Mouse (Mus musculus): ENCODE data around the gene Gm10130. TPM values are rescaled to one million over a fixed set of nuclear protein-coding genes. Genes with fewer than 3 reads are reported as not detected.
"Not testable (repeated sequence)": the region's sequence is repeated elsewhere in the genome, so short reads cannot be mapped to it uniquely, and the experiment has no call there.

The Gm10130 gene
- polyA plus RNA-seq, 1 experiment = not detected

GRCm38 (mm10) chr2:150318973-150319372 is 4.5 kb upstream of the Gm10130 start:
- H3K27me3 ChIP-seq (ENCODE audit: control insufficient read depth, insufficient read depth, low read length) = no peaks in the 10 kb centered on the region
- peaks cover 1% of the 10 kb centered on the region; the same call in 1 of the 2 replicates for H3K36me3 ChIP-seq (ENCODE audit: control insufficient read depth, insufficient read depth, low read length)
- no peak for DNase-seq (ENCODE audit: low read depth in 1 of 2, low spot score in 2 of 2)
- peaks cover 5% of the 10 kb centered on the region; the same call in 1 of the 2 replicates for H3K4me1 ChIP-seq (ENCODE audit: control insufficient read depth, insufficient read depth, insufficient read length)
- 100% methylated on average over 1 of the region's 1 CpGs for WGBS
- no peak overlapping the region for H3K27ac ChIP-seq (ENCODE audit: insufficient read depth, low read length)
- H3K4me3 ChIP-seq (ENCODE audit: extremely low read depth, insufficient read depth, insufficient read length) = no peak overlapping the region
- TF ChIP-seq CTCF (IDR thresholded peaks at IDR 0.05; ENCODE audit: extremely low read depth, insufficient read depth, insufficient read length, insufficient replicate concordance) = no peak
- no peak for TF ChIP-seq POLR2A (IDR thresholded peaks at IDR 0.05; ENCODE audit: low read depth, low read length)

GRCm38 (mm10) chr2:150357136-150357535 is 33.6 kb downstream of the Gm10130 start:
- H3K27ac ChIP-seq (ENCODE audit: insufficient read depth, low read length); H3K27me3 ChIP-seq (ENCODE audit: control insufficient read depth, insufficient read depth, low read length); H3K4me3 ChIP-seq (ENCODE audit: extremely low read depth, insufficient read depth, insufficient read length); DNase-seq (ENCODE audit: low read depth in 1 of 2, low spot score in 2 of 2); H3K4me1 ChIP-seq (ENCODE audit: control insufficient read depth, insufficient read depth, insufficient read length); H3K36me3 ChIP-seq (ENCODE audit: control insufficient read depth, insufficient read depth, low read length): not testable (repeated sequence)

- not testable (repeated sequence) for H3K4me1 ChIP-seq (ENCODE audit: control insufficient read depth, insufficient read depth, insufficient read length); H3K27me3 ChIP-seq (ENCODE audit: control insufficient read depth, insufficient read depth, low read length); H3K36me3 ChIP-seq (ENCODE audit: control insufficient read depth, insufficient read depth, low read length)
- peak within 1 kb of the TSS; percentile 87 for H3K4me3 ChIP-seq (ENCODE audit: extremely low read depth, insufficient read depth, insufficient read length)
- H3K27ac ChIP-seq (ENCODE audit: insufficient read depth, low read length) = peak within 1 kb of the TSS; percentile 59
- 6% methylated on average over 17 of the region's 17 CpGs for WGBS
- DNase-seq (ENCODE audit: low read depth in 1 of 2, low spot score in 2 of 2) = peak; percentile 47 to 81
Measured at GRCm38 (mm10) chr2:150362113-150362877, 38.8 kb downstream of the Gm10130 start, which contains the start of gene 3300002I08Rik. Gene 3300002I08Rik (minus strand): TSS chr2:150362765.

GRCm38 (mm10) chr2:150362878-150363229 is 39.4 kb downstream of the Gm10130 start:
- WGBS = 6% methylated on average over 4 of the region's 4 CpGs
- no peaks in the 10 kb centered on the region for H3K36me3 ChIP-seq (ENCODE audit: control insufficient read depth, insufficient read depth, low read length)
- TF ChIP-seq POLR2A (IDR thresholded peaks at IDR 0.05; ENCODE audit: low read depth, low read length) (no peak), CTCF (IDR thresholded peaks at IDR 0.05; ENCODE audit: extremely low read depth, insufficient read depth, insufficient read length, insufficient replicate concordance) (no peak)

GRCm38 (mm10) chr2:150385553-150386106 is 62.1 kb downstream of the Gm10130 start:
- DNase-seq (ENCODE audit: low read depth in 1 of 2, low spot score in 2 of 2) = not testable (repeated sequence)
- 94% methylated on average over 19 of the region's 19 CpGs for WGBS

More at GRCm38 (mm10) chr2:150362878-150363229, 39.4 kb downstream of the Gm10130 start:
- Histone ChIP-seq H3K27me3 (ENCODE audit: control insufficient read depth, insufficient read depth, low read length) (no peaks in the 10 kb centered on the region), H3K4me1 (ENCODE audit: control insufficient read depth, insufficient read depth, insufficient read length) (peaks cover 3% of the 10 kb centered on the region), H3K4me3 (ENCODE audit: extremely low read depth, insufficient read depth, insufficient read length) (peak overlapping the region; percentile 87; the same call in 1 of the 2 replicates), H3K27ac (ENCODE audit: insufficient read depth, low read length) (no peak overlapping the region)
- no peak for DNase-seq (ENCODE audit: low read depth in 1 of 2, low spot score in 2 of 2)

GRCm38 (mm10) chr2:150390198-150390597 is 66.7 kb downstream of the Gm10130 start:
- 65% methylated on average over 1 of the region's 1 CpGs for WGBS
- Histone ChIP-seq H3K36me3 (ENCODE audit: control insufficient read depth, insufficient read depth, low read length) (no peaks in the 10 kb centered on the region), H3K4me3 (ENCODE audit: extremely low read depth, insufficient read depth, insufficient read length) (no peak overlapping the region), H3K27me3 (ENCODE audit: control insufficient read depth, insufficient read depth, low read length) (no peaks in the 10 kb centered on the region), H3K4me1 (ENCODE audit: control insufficient read depth, insufficient read depth, insufficient read length) (no peaks in the 10 kb centered on the region), H3K27ac (ENCODE audit: insufficient read depth, low read length) (no peak overlapping the region)
- TF ChIP-seq CTCF (IDR thresholded peaks at IDR 0.05; ENCODE audit: extremely low read depth, insufficient read depth, insufficient read length, insufficient replicate concordance) = no peak
- no peak for TF ChIP-seq POLR2A (IDR thresholded peaks at IDR 0.05; ENCODE audit: low read depth, low read length)
- no peak for DNase-seq (ENCODE audit: low read depth in 1 of 2, low spot score in 2 of 2)

More at GRCm38 (mm10) chr2:150385553-150386106, 62.1 kb downstream of the Gm10130 start:
- not testable (repeated sequence) for H3K4me1 ChIP-seq (ENCODE audit: control insufficient read depth, insufficient read depth, insufficient read length); H3K27me3 ChIP-seq (ENCODE audit: control insufficient read depth, insufficient read depth, low read length); H3K4me3 ChIP-seq (ENCODE audit: extremely low read depth, insufficient read depth, insufficient read length); H3K27ac ChIP-seq (ENCODE audit: insufficient read depth, low read length); H3K36me3 ChIP-seq (ENCODE audit: control insufficient read depth, insufficient read depth, low read length)

- not testable (repeated sequence) for H3K4me1 ChIP-seq (ENCODE audit: control insufficient read depth, insufficient read depth, insufficient read length); H3K27ac ChIP-seq (ENCODE audit: insufficient read depth, low read length); H3K36me3 ChIP-seq (ENCODE audit: control insufficient read depth, insufficient read depth, low read length); DNase-seq (ENCODE audit: low read depth in 1 of 2, low spot score in 2 of 2); H3K27me3 ChIP-seq (ENCODE audit: control insufficient read depth, insufficient read depth, low read length); H3K4me3 ChIP-seq (ENCODE audit: extremely low read depth, insufficient read depth, insufficient read length)
- 91% methylated on average over 17 of the region's 17 CpGs for WGBS
Measured at GRCm38 (mm10) chr2:150412146-150412545, 88.6 kb downstream of the Gm10130 start.

Other genes starting within 250 kb of the Gm10130 start
- gene Zfp120, start 187.0 kb upstream of the Gm10130 start, polyA plus RNA-seq (2012; rRNA removed) = 1.7 TPM in 2 replicates
- not detected in 2 replicates for gene Gm10770, start 144.0 kb upstream of the Gm10130 start, polyA plus RNA-seq (2012; rRNA removed)
- not detected in 2 replicates for gene Gm14139, start 141.9 kb upstream of the Gm10130 start, polyA plus RNA-seq (2012; rRNA removed)
- 0.05 and 0.09 TPM in 2 replicates for gene Zfp937, start 105.6 kb upstream of the Gm10130 start, polyA plus RNA-seq (2012; rRNA removed)
- gene Gm21994, start 68.1 kb upstream of the Gm10130 start, polyA plus RNA-seq (2012; rRNA removed) = 0.18 and 0.19 TPM in 2 replicates
- not detected in 2 replicates for gene Gm14124, start 66.2 kb upstream of the Gm10130 start, polyA plus RNA-seq (2012; rRNA removed)
- gene 3300002I08Rik, start 39.1 kb downstream of the Gm10130 start, polyA plus RNA-seq (2012; rRNA removed) = 0.38 and 0.39 TPM in 2 replicates
- gene Zfp442, start 127.8 kb downstream of the Gm10130 start, polyA plus RNA-seq (2012; rRNA removed) = 0.04 and 0.05 TPM in 2 replicates
- not detected in 2 replicates for gene Zfp345, start 161.4 kb downstream of the Gm10130 start, polyA plus RNA-seq (2012; rRNA removed)
- gene Cst7, start 246.7 kb downstream of the Gm10130 start, polyA plus RNA-seq (2012; rRNA removed) = 10.8 and 11.8 TPM in 2 replicates

All from spleen, adult 2 months (tissue).